Mouse (Mus musculus) thymus, adult 2 months (tissue): ENCODE results near the gene Cldnd2. TPM values are rescaled to one million over a fixed set of nuclear protein-coding genes. Genes with fewer than 3 reads are reported as not detected.

ENCODE experiments used
- DNase-seq: peaks from one replicate; pipeline ENCODE4 v3.0.0; 2021
- H3K27ac ChIP-seq: fragments of 200-500 bp; 2 replicates; pipeline ENCODE4 v1.5.1; 2012; ENCODE audit warnings: low read length, control low read depth; ENCODE audit not compliant: control insufficient read depth, insufficient read depth
- H3K27me3 ChIP-seq: fragments of 200-500 bp; 2 replicates; pipeline ENCODE4 v1.6.1; 2012; ENCODE audit warnings: mild to moderate bottlenecking, low read length, moderate library complexity, mixed read lengths; ENCODE audit not compliant: control insufficient read depth, insufficient read depth
- H3K36me3 ChIP-seq: fragments of 200-500 bp; 2 replicates; pipeline ENCODE4 v1.6.1; 2012; ENCODE audit warnings: mild to moderate bottlenecking, low read length, moderate library complexity; ENCODE audit not compliant: control insufficient read depth, insufficient read depth
- H3K4me1 ChIP-seq: fragments of 200-500 bp; replicated peaks from 2 replicates; pipeline ENCODE4 v1.6.1; 2012; ENCODE audit warnings: low read length; ENCODE audit not compliant: control insufficient read depth, insufficient read depth
- H3K4me3 ChIP-seq: fragments of 200-500 bp; 2 replicates; pipeline ENCODE4 v1.5.1; 2012; ENCODE audit warnings: mild to moderate bottlenecking, low read length, control low read depth, moderate library complexity; ENCODE audit not compliant: control insufficient read depth, insufficient read depth
- CTCF ChIP-seq: fragments of 200-500 bp; IDR thresholded peaks from 2 replicates; pipeline ENCODE4 v1.5.1; 2012; ENCODE audit warnings: mild to moderate bottlenecking, control low read depth, low read length, moderate library complexity, borderline replicate concordance; ENCODE audit not compliant: control insufficient read depth, poor library complexity, insufficient read depth; ENCODE audit errors: extremely low read depth
- POLR2A ChIP-seq: fragments of 200-500 bp; IDR thresholded peaks from 2 replicates; pipeline ENCODE4 v1.6.1; 2012; ENCODE audit warnings: mild to moderate bottlenecking, low read length, control low read depth, moderate library complexity; ENCODE audit not compliant: control insufficient read depth, poor library complexity, insufficient read depth; ENCODE audit errors: extremely low read depth
- WGBS: fragments of 180-500 bp; shearing (Covaris S2); methylation state at CpG from one replicate; pipeline ENCODE4 v1.1.7; 2018; 5-methylcytosine and 5-hydroxymethylcytosine counted together
- polyA plus RNA-seq: library from polyadenylated mRNA; depleted of rRNA; stranded (reverse); fragments of >200 nt; gene quantifications from 2 replicates; pipeline ENCODE4 v1.2.3, GENCODE M21; 2012; rRNA removed

Cldnd2 gene
- polyA plus RNA-seq, 1 experiment, result not detected

- no peaks in the 10 kb centered on the region for H3K27me3 ChIP-seq
Measured at GRCm38 (mm10) chr7:43483236-43483635, 42.7 kb downstream of the Cldnd2 start.

GRCm38 (mm10) chr7:43488646-43489045 lies 48.1 kb downstream of the Cldnd2 start:
- DNase-seq, result no peak
- no peak overlapping the region for H3K27ac ChIP-seq
- H3K36me3 ChIP-seq, result no peaks in the 10 kb centered on the region
- 44% methylated on average over 5 of the region's 5 CpGs for WGBS
- no peaks in the 10 kb centered on the region for H3K4me1 ChIP-seq
- no peaks in the 10 kb centered on the region; the same call in 1 of the 2 replicates for H3K27me3 ChIP-seq
- H3K4me3 ChIP-seq, result no peak overlapping the region
- TF ChIP-seq CTCF, result no peak
- TF ChIP-seq POLR2A, result no peak

More at GRCm38 (mm10) chr7:43483236-43483635, 42.7 kb downstream of the Cldnd2 start:
- TF ChIP-seq CTCF, result no peak
- TF ChIP-seq POLR2A, result no peak
- Histone ChIP-seq H3K36me3 (no peaks in the 10 kb centered on the region), H3K4me3 (no peak overlapping the region), H3K4me1 (no peaks in the 10 kb centered on the region), H3K27ac (no peak overlapping the region)
- WGBS, result 11% methylated on average over 10 of the region's 10 CpGs
- DNase-seq, result no peak

DNA sequence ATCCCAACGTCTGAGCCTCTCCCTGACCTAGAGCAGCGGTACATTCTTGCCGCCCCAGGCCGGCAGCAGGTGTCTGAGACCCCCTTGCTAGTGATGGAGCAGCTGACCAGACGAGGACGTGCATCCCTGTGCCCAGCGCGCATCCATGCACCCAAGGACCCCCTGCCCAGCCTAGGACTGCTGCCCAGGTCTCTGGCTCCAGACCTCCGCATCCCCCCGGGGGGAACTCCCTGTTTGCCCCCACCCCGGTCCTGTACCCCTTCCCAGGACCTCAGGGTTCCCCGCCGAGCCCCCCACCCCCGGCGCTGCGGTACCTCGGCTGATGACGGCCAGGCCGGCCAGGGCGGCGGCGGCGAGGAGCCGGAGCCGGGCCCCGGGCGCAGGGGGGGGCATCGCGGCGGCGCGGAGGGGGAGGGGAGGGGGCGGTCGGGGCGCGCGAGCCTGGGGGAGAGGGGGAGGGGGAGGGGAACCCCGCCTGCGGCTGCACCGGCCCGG lies 49.1 kb downstream of the Cldnd2 start, which contains the start of gene Iglon5:
Gene Iglon5, minus strand, starts transcription at position 445 of the 495 bp plus-strand sequence.
- H3K4me1 ChIP-seq, result no peaks in the 10 kb centered on the region
- no peak for DNase-seq
- 8% methylated on average over 14 of the region's 41 CpGs for WGBS

GRCm38 (mm10) chr7:43490182-43490584 lies 49.6 kb downstream of the Cldnd2 start:
- H3K36me3 ChIP-seq, result no peaks in the 10 kb centered on the region
- 8% methylated on average over 13 of the region's 13 CpGs for WGBS
- no peak for DNase-seq
- TF ChIP-seq POLR2A (no peak), CTCF (no peak)
- H3K4me1 ChIP-seq, result no peaks in the 10 kb centered on the region
- H3K27ac ChIP-seq, result no peak overlapping the region
- no peak overlapping the region for H3K4me3 ChIP-seq
- no peaks in the 10 kb centered on the region; the same call in 1 of the 2 replicates for H3K27me3 ChIP-seq

More for the DNA sequence above, 49.1 kb downstream of the Cldnd2 start, which contains the start of gene Iglon5:
- Histone ChIP-seq H3K36me3 (no peaks in the 10 kb centered on the region), H3K4me3 (no peak within 1 kb of the TSS), H3K27me3 (no peaks in the 10 kb centered on the region; the same call in 1 of the 2 replicates), H3K27ac (no peak within 1 kb of the TSS)
- TF ChIP-seq POLR2A, result no peak
- no peak for TF ChIP-seq CTCF

GRCm38 (mm10) chr7:43490861-43491260 lies 50.3 kb downstream of the Cldnd2 start:
- Histone ChIP-seq H3K36me3 (no peaks in the 10 kb centered on the region), H3K27me3 (no peaks in the 10 kb centered on the region; the same call in 1 of the 2 replicates), H3K27ac (no peak overlapping the region)

More at GRCm38 (mm10) chr7:43490861-43491260, 50.3 kb downstream of the Cldnd2 start:
- Histone ChIP-seq H3K4me3 (no peak overlapping the region), H3K4me1 (no peaks in the 10 kb centered on the region)
- DNase-seq, result no peak
- 73% methylated on average over 9 of the region's 9 CpGs for WGBS
- TF ChIP-seq CTCF, result no peak
- TF ChIP-seq POLR2A, result no peak

Other genes with a start within 250 kb of the Cldnd2 start
- gene Zfp715, start 127.5 kb upstream of the Cldnd2 start, polyA plus RNA-seq, result 5.6 and 6.7 TPM in 2 replicates
- 1.5 and 2.0 TPM in 2 replicates for gene Siglecf, start 89.4 kb upstream of the Cldnd2 start, polyA plus RNA-seq
- gene Siglecg, start 32.6 kb upstream of the Cldnd2 start, polyA plus RNA-seq, result 13.8 and 17.8 TPM in 2 replicates
- gene Lim2, start 13.1 kb upstream of the Cldnd2 start, polyA plus RNA-seq, result 0.04 TPM in 1 of 2 replicates, not detected in the other
- 57.9 and 69.4 TPM in 2 replicates for gene Nkg7, start 3.7 kb upstream of the Cldnd2 start, polyA plus RNA-seq
- gene Etfb, start 3.3 kb downstream of the Cldnd2 start, polyA plus RNA-seq, result 61.4 and 79.7 TPM in 2 replicates
- gene Gm45233, start 3.3 kb downstream of the Cldnd2 start, polyA plus RNA-seq, result 0.59 and 1.8 TPM in 2 replicates
- 2.7 and 3.8 TPM in 2 replicates for gene Vsig10l, start 22.4 kb downstream of the Cldnd2 start, polyA plus RNA-seq
- 1.1 and 1.2 TPM in 2 replicates for gene Iglon5, start 49.3 kb downstream of the Cldnd2 start, polyA plus RNA-seq
- gene 4931406B18Rik, start 65.2 kb downstream of the Cldnd2 start, polyA plus RNA-seq, result 0.03 TPM in 1 of 2 replicates, not detected in the other
- gene Cd33, start 103.6 kb downstream of the Cldnd2 start, polyA plus RNA-seq, result 12.3 and 15.8 TPM in 2 replicates
- 1.2 and 1.5 TPM in 2 replicates for gene Zfp658, start 121.5 kb downstream of the Cldnd2 start, polyA plus RNA-seq
- 2.4 and 2.7 TPM in 2 replicates for gene Zfp719, start 138.8 kb downstream of the Cldnd2 start, polyA plus RNA-seq
- 0.07 and 0.08 TPM in 2 replicates for gene Zfp819, start 166.4 kb downstream of the Cldnd2 start, polyA plus RNA-seq
- gene Ceacam18, start 193.9 kb downstream of the Cldnd2 start, polyA plus RNA-seq, result 0.85 and 1.0 TPM in 2 replicates
- 2.5 and 2.8 TPM in 2 replicates for gene Siglece, start 219.4 kb downstream of the Cldnd2 start, polyA plus RNA-seq
- gene Ctu1, start 231.2 kb downstream of the Cldnd2 start, polyA plus RNA-seq, result 15.0 and 17.0 TPM in 2 replicates
- 1.9 and 2.0 TPM in 2 replicates for gene Klk14, start 249.6 kb downstream of the Cldnd2 start, polyA plus RNA-seq